Mouse (Mus musculus): ENCODE results near the gene Scml4. TPM values are rescaled to one million over a fixed set of nuclear protein-coding genes. Genes with fewer than 3 reads are reported as not detected.

The Scml4 gene
- total RNA-seq, 2 experiments from 2014 or later: 7.7 to 8.4 TPM

DNA sequence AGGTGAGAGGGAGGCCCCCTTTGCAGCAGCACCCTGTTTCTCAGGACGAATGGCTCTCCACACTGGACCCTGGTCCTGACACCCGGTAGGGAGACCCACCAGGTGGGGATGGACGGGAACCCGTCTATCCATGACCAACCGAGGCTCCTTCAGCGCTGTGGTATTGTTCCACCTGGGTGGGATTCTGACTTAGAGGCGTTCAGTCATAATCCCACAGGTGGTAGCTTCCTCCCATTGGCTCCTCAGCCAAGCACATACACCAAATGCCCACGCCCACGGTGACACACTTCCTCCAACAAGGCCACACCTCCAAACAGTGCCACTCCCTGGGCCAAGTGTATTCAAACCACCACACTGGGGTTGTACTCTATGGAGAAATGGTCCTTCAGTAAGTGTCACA is 3.6 kb upstream of the Scml4 start:
- intact Hi-C loops (cut with DNase I): no loop called here
- no peak for DNase-seq (ENCODE audit: extremely low spot score in 1 of 2, low spot score in 2 of 2)

DNA sequence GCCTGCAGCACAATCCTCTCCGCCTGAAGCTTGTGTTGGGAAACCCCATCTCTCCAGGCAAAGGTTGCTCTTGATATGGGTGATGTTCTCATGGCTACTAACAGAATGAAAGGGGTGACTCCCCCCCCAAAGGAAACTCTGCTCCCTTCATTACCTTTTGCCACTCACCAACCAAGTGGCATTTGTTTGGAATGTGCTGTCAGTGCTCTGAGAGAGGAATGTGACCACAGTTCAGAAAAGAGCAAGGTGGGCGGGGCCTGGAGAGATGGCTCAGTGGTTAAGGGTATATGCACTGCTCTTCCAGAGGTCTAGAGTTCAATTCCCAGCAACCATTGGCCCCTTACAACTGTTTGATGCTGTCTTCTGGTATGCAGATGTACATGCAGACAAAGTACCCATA is 3.1 kb upstream of the Scml4 start:
- DNase-seq (ENCODE audit: extremely low spot score in 1 of 2, low spot score in 2 of 2): no peak
- intact Hi-C loops (cut with DNase I): no loop called here

- intact Hi-C loops (cut with DNase I): no loop called here
- no peak for DNase-seq (ENCODE audit: extremely low spot score in 1 of 2, low spot score in 2 of 2)
These were observed 400 bp upstream of the Scml4 start for GRCm38 (mm10) chr10:42859781-42860158.

- no peak for DNase-seq (ENCODE audit: extremely low spot score in 1 of 2, low spot score in 2 of 2)
- intact Hi-C loops (cut with DNase I): no loop called here
These were observed 1.3 kb downstream of the Scml4 start for GRCm38 (mm10) chr10:42861446-42861845.

DNA sequence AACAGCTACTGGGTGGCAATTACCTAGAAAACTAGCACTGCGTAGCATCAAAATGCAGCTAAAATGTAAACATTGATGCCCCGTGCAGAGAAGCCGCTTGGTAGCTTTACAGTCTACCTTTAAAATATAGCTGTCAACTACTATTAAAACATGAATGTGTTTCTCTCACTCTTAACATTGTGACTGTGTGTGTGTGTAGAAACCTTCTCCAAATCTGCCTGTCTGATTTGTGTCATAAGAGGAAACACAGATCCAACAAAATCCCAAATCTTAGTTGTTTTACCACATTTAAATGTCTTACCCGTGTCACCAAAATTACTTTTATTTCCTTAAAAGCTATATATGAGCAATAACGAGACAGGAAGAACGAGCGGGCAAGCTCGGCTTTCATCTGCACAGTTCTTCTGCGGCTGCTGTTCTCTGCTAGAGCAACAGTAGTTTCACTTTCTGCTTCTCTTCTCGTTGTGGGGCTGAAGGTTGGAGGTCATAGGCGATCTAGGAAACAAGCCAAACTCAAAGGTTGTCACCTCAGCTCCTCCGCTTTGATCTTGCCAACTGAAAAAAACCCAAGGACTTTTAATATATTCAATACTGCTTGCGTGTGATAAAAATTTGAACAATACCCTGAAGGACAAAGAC is 2.1 kb downstream of the Scml4 start:
- no peak for DNase-seq (ENCODE audit: extremely low spot score in 1 of 2, low spot score in 2 of 2)
- intact Hi-C loops (cut with DNase I): no loop called here

GRCm38 (mm10) chr10:42862806-42863205 is 2.6 kb downstream of the Scml4 start:
- no peak for DNase-seq (ENCODE audit: extremely low spot score in 1 of 2, low spot score in 2 of 2)
- intact Hi-C loops (cut with DNase I): no loop called here

DNA sequence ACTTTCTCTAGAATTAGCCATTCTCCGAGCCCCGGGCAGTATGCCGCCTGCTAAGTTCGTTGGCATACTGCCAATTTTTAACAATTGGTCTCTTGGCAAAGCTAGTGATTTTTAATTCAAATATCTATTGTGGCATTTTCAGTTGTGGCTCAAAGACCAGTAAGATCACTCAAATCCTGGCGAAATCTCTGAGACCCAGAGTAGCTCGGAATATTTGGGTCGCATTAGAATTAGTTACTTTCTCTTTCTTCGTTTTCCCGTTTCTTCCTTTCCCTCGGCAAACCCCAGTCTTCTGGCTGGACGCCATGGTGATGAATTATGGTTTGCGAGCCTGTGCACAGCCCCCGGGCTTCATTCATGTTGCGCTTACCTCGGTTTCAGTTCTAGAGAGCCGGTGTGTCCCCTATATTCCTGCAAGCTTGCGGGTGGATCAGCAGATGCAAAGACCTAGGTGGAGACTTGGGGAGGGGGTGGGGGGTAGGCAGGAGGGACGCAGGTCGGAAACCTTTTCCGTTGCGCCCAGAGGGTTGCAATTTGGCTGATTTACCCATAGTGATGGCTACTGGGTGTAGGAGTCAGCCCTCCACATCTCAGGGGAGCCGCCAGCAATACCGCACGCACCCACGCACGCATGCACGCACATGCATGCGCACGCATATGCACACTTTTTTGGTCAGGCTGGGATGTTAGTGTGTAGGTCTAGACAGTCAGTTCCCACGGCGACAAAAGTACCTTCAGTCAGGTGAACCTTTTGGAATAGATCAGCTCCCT is 3.6 kb downstream of the Scml4 start:
- DNase-seq (ENCODE audit: extremely low spot score in 1 of 2, low spot score in 2 of 2): peak in 1 of 2 experiments; percentile 67
- intact Hi-C loops (cut with DNase I): no loop called here

- no peak for DNase-seq (ENCODE audit: extremely low spot score in 1 of 2, low spot score in 2 of 2)
- intact Hi-C loops (cut with DNase I): no loop called here
These were observed 4.5 kb downstream of the Scml4 start for GRCm38 (mm10) chr10:42864696-42865095.

DNA sequence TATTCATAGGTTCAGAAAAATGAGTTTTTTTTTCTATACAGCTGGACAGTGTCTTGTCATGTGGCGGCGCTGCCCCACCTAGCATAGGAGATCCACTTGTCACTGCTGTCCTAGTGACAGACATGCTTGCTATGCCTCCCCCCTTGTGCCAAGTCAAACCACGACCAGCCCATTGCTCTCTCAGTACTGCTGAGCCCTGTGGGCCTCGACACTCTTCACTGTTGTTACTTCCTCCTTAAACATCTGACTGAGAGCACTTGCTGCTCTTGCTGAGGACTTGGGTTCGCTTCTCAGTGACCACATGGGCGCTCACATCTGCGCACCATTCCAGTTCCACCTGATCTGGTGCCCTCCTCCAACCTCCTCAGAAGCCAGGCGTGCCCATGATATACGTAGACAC is 8.2 kb downstream of the Scml4 start:
- intact Hi-C loops (cut with DNase I): no loop called here
- no peak for DNase-seq (ENCODE audit: extremely low spot score in 1 of 2, low spot score in 2 of 2)

DNA sequence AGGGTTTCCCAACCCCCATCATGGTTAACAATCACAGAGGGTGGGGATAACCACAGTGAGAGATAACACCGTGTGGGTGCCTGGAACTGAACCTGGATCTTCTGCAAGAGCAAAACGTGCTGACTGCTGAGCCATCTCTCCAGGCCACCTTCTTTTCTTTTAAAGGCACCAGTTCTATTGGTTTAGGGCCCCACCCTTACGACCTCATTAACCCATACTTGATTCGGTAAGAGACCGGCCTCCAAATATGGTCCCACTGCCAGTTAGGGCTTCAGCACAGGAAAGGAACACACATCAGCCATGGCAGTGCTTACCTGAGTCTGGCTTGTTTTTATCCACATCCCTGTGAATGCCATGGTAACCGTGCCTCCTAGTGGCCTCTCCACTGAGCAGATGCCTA is 9.3 kb downstream of the Scml4 start:
- DNase-seq (ENCODE audit: extremely low spot score in 1 of 2, low spot score in 2 of 2): no peak

DNA sequence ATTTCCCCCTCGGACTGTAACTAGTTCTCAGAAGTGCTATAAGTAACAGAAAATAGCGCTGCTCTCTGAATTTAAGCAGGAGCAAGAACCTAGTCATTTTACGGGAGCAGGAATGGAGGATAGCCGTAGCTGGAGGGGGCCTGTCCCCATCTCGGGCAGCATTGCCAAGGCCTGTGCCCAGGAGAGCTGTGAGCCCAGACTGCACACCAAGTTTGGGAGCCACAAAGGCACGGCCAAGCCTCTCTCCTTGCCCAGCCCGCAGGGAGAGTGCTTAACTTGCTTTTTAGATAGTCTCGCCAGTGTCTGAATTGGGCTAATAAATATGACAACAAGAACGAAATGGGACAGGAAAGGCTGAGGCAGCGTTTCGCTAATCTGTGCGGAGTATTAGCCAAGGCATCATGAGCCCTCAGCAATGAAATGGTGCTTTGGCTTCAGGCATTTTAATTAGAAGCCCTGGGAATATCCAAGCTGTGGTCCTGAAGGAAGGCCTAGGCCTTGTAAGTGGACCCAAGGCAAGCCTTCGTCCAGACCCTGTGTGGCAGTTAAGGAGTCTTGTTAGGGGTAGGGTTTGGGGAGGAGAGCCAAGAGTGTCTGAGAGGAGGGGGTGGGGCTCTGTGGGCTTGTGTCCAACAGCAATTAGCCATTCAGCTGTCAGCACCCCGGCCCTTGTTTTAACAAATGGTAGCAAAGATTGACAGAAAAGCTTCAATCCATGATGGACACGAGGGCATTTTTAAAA is 12.3 kb downstream of the Scml4 start:
- intact Hi-C loops (cut with DNase I): no loop called here

More for the DNA sequence above, 9.3 kb downstream of the Scml4 start:
- intact Hi-C loops (cut with DNase I): no loop called here

DNA sequence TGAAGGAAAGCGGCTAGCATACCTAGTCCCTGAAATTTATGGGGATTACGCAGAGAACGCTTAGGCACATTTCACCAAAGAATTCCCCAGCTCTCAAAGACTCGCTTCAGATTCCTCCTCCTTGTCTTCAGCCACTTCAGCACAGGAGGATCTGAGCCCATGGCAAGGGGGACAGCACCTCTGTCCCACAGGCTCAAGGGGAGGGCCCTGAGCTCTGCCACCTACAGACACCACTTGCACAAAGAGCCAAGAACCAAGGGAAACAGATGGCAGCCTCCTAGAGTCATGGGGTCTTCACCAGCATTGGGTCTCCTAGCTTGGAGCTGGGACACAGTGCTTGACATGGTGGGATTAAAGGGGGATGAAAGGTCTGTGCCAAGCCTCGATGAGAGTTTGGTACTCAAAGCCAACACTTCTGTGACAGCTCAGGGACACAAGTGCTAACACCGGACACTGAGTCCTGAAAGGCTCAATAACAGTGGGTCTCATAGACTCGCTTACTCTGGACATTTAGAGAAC is 13.0 kb downstream of the Scml4 start:
- DNase-seq (ENCODE audit: extremely low spot score in 1 of 2, low spot score in 2 of 2): no peak
- intact Hi-C loops (cut with DNase I): no loop called here

More for the DNA sequence above, 12.3 kb downstream of the Scml4 start:
- DNase-seq (ENCODE audit: extremely low spot score in 1 of 2, low spot score in 2 of 2): no peak

GRCm38 (mm10) chr10:42876172-42876571 is 16.0 kb downstream of the Scml4 start:
- intact Hi-C loops (cut with DNase I): no loop called here
- DNase-seq (ENCODE audit: extremely low spot score in 1 of 2, low spot score in 2 of 2): no peak

- no peak for DNase-seq (ENCODE audit: extremely low spot score in 1 of 2, low spot score in 2 of 2)
These were observed 19.1 kb downstream of the Scml4 start for GRCm38 (mm10) chr10:42879269-42879681.

GRCm38 (mm10) chr10:42879682-42880081 is 19.5 kb downstream of the Scml4 start:
- DNase-seq (ENCODE audit: extremely low spot score in 1 of 2, low spot score in 2 of 2): no peak
- intact Hi-C loops (cut with DNase I): no loop called here

More at GRCm38 (mm10) chr10:42879269-42879681, 19.1 kb downstream of the Scml4 start:
- intact Hi-C loops (cut with DNase I): no loop called here

DNA sequence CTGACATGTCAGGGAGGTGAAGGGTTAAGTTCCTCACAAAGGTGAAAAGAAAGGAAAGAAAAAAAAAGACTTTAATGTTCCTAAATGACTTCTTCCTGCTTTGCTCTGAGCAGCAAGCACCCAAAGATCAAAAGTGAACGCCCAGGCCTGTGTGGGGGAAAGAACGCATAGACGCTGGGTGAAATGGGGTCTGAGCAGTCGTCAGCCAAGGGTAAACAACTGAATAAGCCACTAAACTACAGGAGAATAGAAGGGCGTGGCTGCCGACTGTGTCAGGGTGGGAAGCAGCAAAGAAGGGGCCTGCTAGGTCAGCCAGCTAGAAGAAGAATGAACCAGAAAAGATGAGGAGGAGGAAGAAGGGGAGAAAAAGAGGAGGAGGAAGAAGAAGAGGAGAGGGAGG is 26.9 kb downstream of the Scml4 start:
- intact Hi-C loops (cut with DNase I): no loop called here
- DNase-seq (ENCODE audit: extremely low spot score in 1 of 2, low spot score in 2 of 2): no peak

- intact Hi-C loops (cut with DNase I): no loop called here
- DNase-seq (ENCODE audit: extremely low spot score in 1 of 2, low spot score in 2 of 2): no peak
These were observed 28.1 kb downstream of the Scml4 start for GRCm38 (mm10) chr10:42888241-42888640.

DNA sequence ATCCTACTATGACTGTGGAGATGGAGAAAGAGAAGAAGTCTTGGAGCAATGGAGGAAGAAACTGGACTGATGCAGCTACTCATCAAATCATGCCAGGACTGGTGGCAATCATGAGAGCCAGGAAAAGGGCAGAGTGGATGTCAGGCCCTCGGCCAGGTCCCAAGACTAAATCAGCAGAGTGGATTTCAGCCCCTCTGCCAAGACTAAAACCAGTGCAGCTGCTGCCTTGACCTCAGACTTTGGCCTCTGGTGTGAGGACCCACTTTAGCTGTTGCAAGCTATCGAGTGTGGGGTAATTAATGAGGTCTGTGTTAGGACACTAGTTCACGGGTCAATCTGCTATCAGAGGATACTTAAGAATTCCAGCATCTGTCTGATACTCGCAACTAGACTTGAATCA is 30.2 kb downstream of the Scml4 start:
- intact Hi-C loops (cut with DNase I): no loop called here
- no peak for DNase-seq (ENCODE audit: extremely low spot score in 1 of 2, low spot score in 2 of 2)

DNA sequence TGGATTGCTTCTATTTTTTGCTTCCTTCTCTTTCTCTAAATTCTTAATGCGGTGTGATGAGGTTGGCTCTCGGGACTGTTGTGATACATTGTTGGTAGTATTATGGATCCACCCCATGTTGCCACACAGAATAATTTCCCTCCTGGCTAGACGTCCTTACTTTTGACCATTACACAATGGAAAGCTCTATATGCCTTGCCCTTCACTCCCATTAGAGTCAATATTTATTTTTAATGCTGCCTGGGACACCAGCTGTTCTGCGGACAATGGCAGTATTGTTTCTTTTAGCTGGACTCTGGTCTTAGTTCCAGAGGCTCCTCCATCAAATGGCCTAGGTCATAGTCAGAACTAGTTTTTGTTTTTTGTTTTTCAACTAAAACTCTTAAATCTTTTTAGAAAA is 32.1 kb downstream of the Scml4 start:
- DNase-seq (ENCODE audit: extremely low spot score in 1 of 2, low spot score in 2 of 2): no peak
- intact Hi-C loops (cut with DNase I): no loop called here

GRCm38 (mm10) chr10:42892987-42893386 is 32.8 kb downstream of the Scml4 start:
- DNase-seq (ENCODE audit: extremely low spot score in 1 of 2, low spot score in 2 of 2): no peak
- intact Hi-C loops (cut with DNase I): no loop called here

All from left cerebral cortex, postnatal 10 days (tissue).